Mouse (Mus musculus) frontal cortex, postnatal 25 days (tissue): ENCODE measurements at regions not wholly inside any gene's neighbourhood (a gene's known extent, or its start where the extent isn't known, plus 50 kb on each side); places are given as distances from the start of the nearest gene placed in this dataset.

Experiments used
- DNase-seq, 2 experiments: peaks; one replicate each; pipeline ENCODE4 v3.0.0; 2022; ENCODE audit warnings: low spot score in 2 of 2

DNA sequence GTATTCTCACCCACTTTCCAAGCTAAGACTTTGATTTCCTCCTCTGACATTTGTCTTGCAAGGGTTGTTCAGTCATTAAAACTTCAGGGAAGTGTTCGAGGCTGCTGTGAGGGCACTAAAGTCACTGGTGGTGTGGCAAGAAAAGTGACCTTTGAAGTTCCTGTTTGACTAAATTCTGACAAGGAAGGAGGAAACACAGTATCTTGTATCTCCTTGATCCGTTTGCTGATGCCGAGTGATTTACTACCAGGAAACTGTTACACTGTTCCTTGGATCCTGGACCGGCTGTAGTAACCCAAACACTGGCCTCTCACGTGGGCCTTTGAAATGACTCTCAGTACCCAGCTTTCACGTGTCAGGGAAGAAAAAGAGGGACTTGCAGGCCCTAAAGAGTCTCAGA is 53.5 kb upstream of the Ralgapa2 start:
- no peak for DNase-seq

DNA sequence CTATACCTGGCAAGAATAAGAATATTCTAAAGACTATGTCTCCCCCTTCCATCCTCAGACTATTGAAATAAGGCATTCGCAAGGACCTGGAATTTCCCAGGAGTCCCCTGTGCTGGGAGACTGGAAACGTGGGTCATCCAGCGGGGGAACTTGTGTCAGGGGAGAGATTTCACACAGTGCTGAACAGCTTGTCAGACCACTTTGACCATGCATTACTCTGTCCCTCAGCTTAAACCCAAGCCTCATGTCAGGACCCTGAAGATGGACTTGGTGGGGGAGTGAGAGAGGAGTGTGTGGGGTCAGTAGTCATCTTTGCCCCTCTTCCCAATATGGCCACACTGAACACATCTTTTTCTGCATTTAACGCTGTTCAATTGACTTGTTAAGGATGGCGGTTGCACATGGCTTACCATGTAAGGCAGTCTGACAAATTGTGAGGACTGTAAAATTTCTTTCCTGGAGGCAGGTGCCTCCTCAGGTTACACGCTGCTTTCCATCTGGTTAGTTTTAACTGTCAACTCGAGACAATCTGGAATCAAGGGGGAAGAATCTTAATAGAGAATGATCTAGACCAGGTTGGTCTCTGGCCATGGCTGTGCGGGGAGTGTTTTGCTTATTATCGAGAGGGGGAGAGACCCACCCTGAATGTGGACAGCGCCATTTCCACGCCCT is 56.2 kb upstream of the Ralgapa2 start:
- no peak for DNase-seq

DNA sequence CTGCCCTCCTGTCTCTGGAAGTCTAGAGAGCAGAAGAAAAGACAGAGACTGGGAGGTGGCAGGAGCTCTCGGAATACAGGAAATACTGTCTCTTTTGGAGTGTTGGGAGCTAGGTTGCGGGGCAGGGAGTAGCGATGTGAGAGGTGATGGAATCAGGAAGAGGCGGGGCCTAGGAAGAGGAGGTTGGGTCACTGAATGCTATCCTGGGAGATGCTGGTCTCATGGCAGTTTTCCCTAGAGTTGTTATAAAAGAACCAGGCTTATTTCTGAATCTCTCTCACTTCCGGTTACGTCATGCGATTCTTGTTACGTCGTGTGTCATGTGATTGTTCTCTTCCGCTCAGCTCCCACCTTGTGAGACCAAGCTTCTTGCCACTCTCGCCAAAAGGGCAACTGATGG is 58.9 kb upstream of the Ralgapa2 start:
- DNase-seq: no peak

DNA sequence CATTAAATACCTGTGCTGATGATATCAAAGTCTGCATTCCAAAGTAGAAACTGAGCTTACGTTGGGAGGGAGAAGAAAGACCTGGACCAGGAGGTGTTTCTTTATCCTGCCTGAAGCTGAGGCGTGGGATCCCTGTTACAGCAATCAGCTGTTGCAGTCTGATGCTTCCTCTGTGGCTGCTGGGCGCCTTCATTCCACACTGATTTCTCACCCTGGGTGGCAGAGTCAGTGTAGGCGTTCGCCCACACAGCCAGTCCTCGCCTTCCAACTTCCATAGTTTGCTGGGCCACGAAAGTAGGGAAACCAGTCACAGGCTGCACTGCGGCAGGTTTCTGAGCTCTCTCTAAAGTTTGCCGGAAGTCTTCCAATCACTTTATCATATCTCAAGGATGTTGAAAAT is 59.7 kb upstream of the Ralgapa2 start:
- DNase-seq: peak in 1 of 2 experiments; percentile 17

DNA sequence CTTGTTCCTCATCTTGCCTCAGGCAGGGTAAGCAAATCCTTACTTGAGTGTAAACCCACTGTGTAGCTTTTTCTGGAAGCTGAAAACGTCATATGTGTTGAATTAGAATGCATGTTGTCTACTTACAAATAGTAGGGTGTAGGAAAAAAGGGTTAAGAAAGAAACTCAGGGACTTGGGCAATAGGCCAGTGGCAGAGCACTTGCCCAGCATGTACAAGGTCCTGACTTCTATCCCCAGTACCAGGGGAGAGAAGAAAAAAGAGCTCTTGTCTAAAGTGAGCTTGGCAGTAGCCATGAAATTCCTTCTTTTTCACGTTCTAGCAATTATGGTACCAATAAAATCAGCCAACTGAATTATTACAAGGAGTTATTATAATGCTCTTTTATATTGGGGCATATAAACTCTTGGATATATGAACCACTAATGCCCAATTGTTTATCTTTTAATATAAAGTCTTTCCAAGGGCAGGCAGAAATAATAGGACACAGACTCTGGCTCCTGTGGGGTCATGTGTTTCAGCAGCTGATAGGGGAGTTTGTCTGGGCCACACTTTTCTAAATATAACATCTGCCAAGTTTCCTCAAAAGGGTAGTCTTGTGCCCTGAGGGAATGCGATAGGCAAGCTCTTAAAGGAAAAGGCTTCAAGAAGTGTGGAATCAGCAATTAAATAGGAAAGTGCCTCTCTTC is 63.6 kb upstream of the Ralgapa2 start:
- DNase-seq: no peak

DNA sequence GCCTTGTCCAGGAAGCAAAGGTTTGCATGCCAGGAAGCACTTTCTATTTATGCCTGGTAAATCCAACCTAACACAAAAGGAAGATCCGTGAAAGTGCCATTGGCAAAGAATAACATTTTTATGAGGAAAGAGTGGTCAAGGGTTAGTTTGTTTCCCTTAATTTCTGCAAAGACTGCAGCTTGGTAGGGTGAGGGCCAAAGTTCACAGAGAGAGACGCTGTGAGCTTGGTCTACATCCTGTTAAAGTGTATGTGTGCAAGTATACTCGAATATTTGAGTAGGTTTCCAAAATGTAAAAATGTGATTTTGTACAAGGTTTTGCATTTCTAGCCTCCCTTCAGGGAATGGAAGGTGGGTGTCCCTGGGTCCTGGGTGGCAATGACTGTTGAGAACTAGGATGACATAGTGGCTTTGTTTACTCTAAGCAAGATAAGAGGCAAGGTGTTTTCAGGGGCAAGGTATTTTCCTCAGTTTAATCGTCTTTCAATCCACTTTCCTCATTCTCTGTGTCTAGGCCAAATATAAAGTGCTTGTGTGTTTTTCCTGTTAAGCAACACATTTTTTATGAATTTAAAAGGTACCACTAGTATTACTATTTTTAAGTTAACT is 64.3 kb upstream of the Ralgapa2 start:
- DNase-seq: no peak

DNA sequence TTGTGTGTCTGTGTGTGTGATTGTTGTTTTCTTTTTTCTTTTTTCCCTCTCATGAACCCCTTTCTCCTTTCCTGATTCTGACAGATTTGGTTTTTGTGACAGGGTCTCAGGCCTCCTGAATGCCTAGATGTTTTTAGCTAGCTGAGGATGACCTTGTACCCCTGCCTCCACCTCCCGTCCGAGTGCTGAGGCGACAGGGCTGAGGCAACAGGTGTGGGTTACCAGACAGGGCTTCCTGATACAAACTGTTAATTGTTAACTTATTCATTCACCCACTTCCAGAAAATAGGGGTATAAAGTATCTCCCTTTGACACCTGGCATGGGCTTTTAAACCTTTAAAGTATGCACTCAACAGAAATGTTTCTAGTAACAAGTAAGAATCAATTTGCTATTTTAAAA is 65.0 kb upstream of the Ralgapa2 start:
- no peak for DNase-seq

DNA sequence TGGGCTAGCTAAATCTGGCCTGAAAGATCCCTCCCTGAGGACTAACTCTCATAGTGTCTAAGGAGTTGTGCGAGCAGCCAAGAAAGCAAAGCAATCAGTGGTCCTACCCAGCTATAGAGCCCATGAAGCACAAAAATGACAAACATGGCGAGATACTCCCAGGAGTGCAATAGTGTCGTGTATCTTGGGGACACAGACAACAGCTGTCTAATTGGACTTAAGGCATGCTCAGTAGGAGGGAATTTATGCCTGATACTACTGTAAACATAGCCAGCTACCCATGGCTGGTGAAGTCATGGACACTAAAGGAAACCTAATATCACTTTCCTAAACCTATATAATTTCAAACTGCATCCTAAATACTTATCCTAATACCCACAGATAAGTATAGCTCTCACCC is 69.1 kb upstream of the Ralgapa2 start:
- DNase-seq: no peak

DNA sequence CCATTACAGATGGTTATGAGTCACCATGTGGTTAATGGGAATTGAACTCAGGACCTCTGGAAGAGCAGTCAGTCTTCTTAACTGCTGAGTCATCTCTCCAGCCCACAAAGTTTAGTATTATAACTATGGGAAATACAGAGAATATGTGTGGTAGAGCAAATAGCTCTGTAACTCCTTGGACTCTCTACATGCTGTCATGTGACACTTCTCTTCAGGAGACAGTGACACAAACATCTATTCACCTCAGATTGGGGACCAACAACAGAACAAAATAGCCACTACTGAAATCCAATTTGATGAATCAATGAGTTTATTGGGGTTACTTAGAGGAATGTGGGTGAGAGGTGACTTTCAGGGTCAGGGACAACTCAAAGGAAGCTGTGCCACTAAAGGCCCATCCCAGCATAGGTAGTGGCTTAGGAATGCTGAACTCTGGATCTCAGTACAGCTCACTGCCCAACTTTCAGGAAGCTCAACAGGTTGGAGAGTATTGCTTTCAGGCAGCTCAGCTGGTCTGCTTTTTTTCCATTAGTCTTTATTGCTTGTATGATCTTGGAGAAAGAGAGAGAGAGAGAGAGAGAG is 71.8 kb upstream of the Ralgapa2 start:
- no peak for DNase-seq

DNA sequence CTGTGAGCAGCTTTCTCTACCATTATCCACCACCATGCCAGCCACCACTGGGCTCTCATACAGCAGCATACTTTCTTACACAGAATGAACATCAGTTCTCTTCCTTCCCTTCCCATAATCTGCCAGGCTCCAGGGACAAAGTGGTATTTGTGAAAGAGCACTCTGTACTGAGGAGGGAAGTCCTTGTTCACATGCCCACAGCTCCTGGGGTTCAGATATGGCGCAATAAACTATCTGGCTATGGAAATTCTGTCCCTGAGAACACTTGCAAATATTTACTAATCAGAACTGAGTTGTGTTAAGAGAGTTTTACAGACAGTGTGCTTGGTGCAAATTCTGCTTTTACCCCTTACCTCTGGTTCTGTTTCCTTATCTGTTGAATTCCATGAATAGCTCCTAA is 74.2 kb upstream of the Ralgapa2 start:
- DNase-seq: no peak

DNA sequence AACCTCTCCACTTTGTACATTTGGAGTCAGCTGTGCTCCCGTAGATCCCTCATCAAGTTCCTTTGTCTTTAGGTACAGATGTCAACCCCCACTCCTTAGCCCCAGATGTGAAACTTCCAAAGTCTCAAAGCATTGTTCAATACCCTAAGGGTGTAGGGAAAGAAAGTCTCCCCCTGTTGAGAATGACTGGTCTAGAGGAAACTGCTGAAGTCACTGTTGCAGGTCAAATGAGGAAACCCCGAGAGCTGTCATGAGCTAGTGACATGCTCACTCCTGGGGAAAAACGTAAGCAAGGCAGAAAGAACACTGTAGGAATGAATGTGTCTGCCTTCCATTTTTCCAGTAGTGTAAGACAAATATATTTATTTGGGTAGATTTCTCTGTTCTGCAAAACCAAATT is 74.8 kb upstream of the Ralgapa2 start:
- no peak for DNase-seq

DNA sequence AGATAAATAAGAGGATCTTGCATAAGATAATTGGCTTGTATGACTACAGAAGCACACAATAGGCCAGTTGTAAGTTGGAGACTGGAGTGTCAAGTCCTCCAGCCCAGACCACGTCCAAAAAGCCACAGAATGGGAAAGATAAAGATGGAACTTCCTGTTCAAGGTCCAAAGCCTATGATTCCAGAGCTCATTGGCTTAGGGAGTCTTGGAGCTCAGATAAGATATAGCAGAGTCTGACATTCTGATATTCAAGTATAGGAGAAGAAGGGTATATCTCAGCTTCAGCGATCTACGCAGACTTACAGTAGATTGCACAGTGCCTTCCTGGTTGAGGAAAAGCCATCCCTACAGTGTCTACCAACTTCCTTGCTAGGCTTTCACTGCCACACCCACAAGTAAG is 77.7 kb upstream of the Ralgapa2 start:
- DNase-seq: no peak

DNA sequence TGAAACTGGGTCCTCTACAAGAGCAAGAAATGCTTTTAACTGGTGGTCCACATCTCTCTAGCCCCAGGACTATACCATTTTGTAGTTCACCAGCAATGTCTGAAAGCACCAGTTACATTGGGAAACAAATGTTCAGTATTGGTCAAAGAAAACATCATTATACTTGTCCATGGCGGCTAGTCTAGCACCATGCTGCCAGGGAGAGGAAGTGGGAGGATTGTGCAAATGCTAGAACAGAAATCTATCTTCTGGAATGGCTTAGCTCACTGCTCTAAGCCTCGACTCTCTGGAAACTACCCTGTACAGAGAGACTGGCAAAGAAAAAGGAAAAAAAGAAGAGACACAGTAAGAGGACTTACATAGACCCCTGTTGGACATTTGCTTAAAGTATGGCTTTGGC is 81.1 kb upstream of the Ralgapa2 start:
- DNase-seq: no peak

DNA sequence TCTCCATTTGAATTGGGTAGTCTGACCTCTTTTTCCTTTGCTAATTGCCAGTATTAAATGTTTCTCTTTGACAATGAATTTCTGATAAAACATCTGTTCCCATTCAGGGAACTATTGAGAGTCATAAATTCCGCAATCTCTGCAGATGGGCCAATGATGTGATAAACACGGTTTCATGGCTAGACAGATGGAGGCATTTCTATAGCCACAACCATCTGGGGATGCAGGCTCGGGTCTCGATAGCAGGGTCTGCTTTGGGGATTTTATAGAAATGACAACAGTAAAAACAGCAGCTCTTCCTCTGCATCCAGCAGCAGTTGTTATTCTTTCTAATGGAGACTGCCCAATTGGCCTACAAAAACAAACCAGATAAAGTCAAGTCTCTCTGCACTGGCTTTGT is 82.1 kb upstream of the Ralgapa2 start:
- DNase-seq: no peak

DNA sequence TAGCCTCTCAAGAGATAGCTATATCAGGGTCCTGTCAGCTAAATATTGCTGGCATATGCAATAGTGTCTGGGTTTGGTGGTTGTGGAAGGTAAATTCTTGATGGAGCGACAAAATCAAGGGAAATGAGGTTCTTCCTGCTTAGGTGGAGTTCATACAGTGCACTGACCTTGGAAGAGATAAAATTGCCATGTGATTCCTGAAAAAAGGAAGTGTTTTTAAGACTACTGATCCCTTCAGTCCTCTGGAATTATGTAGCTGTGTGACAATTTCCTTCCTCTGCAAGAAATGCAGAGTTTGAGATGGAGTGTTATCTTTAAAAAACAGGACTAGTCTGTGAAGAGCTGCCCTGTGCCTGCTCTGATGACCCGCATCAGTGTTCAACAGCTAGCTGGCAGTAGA is 83.5 kb upstream of the Ralgapa2 start:
- no peak for DNase-seq

DNA sequence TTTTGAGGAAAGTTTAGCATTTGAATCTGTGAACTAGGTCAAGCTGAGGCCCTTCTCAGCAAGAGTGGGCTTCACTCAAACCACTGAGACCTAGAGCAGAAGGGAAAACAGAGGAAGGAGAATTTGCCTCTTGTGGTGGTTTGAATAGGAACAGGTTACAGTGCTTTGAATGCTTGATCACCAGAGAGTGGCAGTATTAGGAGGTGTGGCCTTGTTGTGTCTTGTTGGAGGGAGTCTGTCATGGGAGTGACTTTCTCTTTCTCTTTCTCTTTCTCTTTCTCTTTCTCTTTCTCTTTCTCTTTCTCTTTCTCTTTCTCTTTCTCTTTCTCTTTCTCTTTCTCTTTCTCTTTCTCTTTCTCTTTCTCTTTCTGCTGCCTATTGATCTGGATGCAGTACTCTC is 94.0 kb upstream of the Ralgapa2 start:
- DNase-seq: no peak

DNA sequence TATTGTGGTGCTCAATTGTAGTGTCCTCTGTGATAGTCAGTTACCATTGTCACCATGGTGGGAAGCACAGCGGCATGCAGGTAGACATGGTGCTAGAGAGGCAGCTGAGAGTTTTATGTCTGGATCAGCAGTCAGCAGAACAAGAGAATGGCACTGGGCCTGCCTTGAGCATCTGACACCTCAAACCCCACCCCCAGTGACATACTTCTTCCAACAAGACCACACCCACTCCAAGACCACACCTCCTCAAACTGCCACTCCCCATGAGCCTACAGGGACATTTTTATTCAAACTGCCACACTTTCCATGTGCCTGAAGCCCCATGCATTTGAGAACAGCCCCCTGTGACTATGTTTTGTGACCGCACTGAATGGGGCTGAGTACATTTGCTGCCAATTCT is 98.8 kb upstream of the Ralgapa2 start:
- no peak for DNase-seq

DNA sequence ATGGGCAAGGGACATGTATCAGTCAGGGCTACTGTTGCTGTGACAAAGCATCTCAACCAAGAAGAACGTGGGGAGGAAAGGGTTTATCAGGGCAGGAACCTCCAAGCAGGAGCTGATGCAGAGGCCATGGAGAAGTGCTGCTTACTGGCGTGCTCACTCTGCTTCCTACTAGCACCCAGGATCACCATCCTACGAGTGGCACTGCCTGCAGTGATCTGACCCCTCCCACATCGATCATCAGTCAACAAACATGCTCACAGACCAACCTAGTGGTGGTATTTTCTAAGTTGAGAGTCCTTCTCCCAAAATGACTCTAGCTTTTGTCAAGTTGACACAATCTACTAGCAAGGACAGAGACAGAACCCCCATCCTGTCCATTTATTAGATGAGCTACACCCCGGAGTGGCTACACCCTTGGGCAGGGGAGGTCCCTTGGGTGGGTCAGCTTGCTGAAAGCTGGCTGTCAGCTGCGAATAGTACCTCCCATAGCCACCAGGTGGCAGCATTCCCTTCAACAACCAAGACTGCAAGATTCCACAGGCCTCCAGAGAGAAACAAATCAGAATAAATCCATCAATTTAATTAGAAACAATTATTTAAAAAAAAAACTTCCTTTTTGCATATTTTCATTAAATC is 99.9 kb upstream of the Ralgapa2 start:
- DNase-seq: peak; percentile 43 to 46

DNA sequence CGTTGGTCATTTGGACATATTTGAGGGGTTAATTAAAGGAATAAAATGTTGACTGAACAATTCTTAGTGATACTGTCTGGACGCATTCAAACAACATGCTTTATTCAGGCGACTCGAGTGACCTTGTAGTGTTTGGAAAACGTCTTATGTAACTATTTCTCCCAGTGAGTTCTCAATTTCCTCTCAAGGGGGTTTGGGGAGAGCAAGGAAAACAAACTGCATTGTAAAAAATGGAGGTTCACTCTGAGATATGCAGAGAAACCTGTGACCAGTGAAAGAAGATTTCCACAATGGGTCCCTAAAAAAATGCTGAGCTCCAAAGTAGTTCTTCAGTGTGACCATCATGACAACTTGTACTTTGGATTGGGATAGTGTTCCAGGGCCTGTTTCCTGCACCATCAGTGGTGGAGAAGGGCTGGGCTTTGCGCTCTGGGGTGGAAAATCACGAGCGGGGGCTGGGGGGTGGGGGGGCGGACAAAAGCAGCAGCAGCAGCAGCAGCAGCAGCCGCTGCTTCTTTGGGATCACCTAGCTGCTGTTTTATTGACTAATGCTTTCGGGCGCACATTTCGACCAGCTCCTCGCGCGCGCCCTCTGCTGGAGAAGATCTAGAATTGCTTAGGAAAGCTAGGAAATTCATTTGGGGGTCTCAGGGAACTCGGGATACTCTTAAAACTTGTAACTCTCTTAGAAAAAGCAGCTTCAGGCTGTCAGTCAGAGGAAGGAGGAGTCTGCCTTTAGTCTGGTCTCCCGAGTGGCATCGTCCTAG is 100.6 kb upstream of the Ralgapa2 start:
- DNase-seq: peak in 1 of 2 experiments; percentile 24

DNA sequence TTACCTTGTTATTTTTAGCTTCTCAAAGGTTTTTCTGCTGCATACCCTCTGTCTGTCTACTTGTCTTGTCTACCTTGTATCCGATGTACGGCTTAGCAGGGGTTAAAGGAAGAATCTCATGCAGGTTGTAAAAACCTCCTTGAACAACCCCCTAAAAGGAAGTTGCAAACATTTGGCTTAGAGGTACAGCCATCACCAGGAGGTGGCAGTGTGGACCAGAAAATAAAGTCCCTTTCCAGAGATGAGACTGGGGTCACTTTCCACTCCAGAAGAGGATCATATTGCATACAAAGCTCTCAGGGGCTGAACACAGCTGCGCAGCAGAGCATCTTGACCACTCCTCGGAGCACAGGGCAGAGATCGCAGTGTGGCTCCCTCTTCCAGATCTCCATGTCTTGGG is 109.0 kb upstream of the Ralgapa2 start:
- peak; percentile 27 to 30 for DNase-seq

DNA sequence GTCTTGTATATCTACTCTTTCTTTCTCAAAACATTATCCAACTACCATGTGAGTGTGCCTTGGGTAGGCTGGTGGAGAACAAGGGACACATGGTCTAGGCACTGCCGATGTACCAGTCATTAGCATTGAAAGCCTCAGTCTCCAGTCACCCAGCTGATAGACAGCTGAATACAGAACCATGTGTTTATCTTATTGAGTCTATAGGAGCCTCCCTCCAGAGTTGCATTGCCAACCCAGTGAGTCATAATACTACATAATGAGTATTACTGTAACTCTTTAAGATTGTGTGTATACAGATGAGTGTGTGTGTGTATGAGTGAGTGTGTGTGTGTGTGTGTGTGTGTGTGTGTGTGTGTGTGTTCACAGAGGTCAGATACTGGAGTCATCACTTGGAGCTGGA is 110.9 kb upstream of the Ralgapa2 start:
- DNase-seq: no peak

DNA sequence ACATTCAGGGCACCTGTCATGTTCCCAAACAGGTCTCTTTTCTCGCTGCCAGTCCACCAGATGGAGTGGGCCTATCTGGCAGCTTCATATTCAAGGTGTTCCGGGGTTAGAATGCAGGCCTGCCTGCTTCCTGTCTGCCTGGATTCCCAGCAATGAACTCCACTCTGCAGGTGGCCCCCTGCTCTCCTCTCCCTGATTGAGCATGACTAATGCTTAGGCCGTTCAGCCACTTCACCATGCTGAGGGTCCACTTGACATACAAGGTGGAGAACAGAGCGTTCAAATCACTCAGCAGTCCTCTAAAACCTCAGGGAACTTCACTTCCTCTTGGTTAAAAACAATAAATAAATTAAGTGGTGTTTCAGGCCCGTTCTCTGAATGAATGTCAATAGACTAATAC is 112.1 kb upstream of the Ralgapa2 start:
- no peak for DNase-seq
